Mouse (Mus musculus) small intestine, adult 2 months (tissue): ENCODE results near the gene Pigm.

Source experiments
- CTCF ChIP-seq: fragments of 200-500 bp; IDR thresholded peaks from 2 replicates; pipeline ENCODE4 v1.5.1; 2012; ENCODE audit warnings: low read depth, mild to moderate bottlenecking, control low read depth, inconsistent platforms, low read length, moderate library complexity, mixed read lengths; ENCODE audit not compliant: insufficient replicate concordance, insufficient read length; ENCODE audit errors: extremely low read depth
- POLR2A ChIP-seq: fragments of 200-500 bp; IDR thresholded peaks from 2 replicates; pipeline ENCODE4 v1.6.1; 2012; ENCODE audit warnings: low read depth, mild to moderate bottlenecking, control low read depth, inconsistent platforms, low read length, moderate library complexity

- TF ChIP-seq CTCF, result no peak
- no peak for TF ChIP-seq POLR2A
Measured at GRCm38 (mm10) chr1:172433012-172433850, 56.9 kb downstream of the Pigm start.
